Mouse (Mus musculus): ENCODE results near the gene Pde6d. TPM values are rescaled to one million over a fixed set of nuclear protein-coding genes. Genes with fewer than 3 reads are reported as not detected.

Gene Pde6d
- polyA plus RNA-seq, 2 experiments = 63.0 to 63.2 TPM

- TF ChIP-seq POLR2A (IDR thresholded peaks at IDR 0.05; ENCODE audit: borderline replicate concordance, extremely low read depth, insufficient read depth, insufficient read length) = no peak
- no peak overlapping the region; the same call in 1 of the 2 replicates for H3K4me2 ChIP-seq (replicated peaks; ENCODE audit: low read depth, low read length, severe bottlenecking)
- no peaks in the 10 kb centered on the region for H3K27me3 ChIP-seq (ENCODE audit: control insufficient read depth, insufficient read depth, low read length)
- 0 out of 2 replicates have a peak, but pooled peaks cover 6% of the 10 kb centered on the region for H3K4me1 ChIP-seq (ENCODE audit: control insufficient read depth, insufficient read depth, low read length)
- peak overlapping the region; percentile 29; the same call in 1 of the 2 replicates for H3K27ac ChIP-seq (replicated peaks; ENCODE audit: low read depth, low read length)
- no peaks in the 10 kb centered on the region; the same call in 1 of the 2 replicates for H3K9me3 ChIP-seq (ENCODE audit: control insufficient read depth, low read length)
- peaks cover 38% of the 10 kb centered on the region for H3K36me3 ChIP-seq (ENCODE audit: control insufficient read depth, insufficient read depth, low read length)
- ATAC-seq (ENCODE audit: low FRiP score, low read depth) = no peak
- H3K9ac ChIP-seq (ENCODE audit: low read depth, low read length, severe bottlenecking) = no peak overlapping the region; the same call in 1 of the 2 replicates
- WGBS = 12% methylated on average over 4 of the region's 4 CpGs
- DNase-seq (ENCODE audit: low spot score) = no peak
- no peak overlapping the region for H3K4me3 ChIP-seq (replicated peaks; ENCODE audit: low read length)
Observed at GRCm38 (mm10) chr1:86530871-86531546, 51.4 kb downstream of the Pde6d start.

GRCm38 (mm10) chr1:86529590-86529989, 52.8 kb downstream of the Pde6d start:
- TF ChIP-seq POLR2A (IDR thresholded peaks at IDR 0.05; ENCODE audit: borderline replicate concordance, extremely low read depth, insufficient read depth, insufficient read length) = no peak
- Histone ChIP-seq H3K9me3 (ENCODE audit: control insufficient read depth, low read length) (no peaks in the 10 kb centered on the region; the same call in 1 of the 2 replicates), H3K4me1 (ENCODE audit: control insufficient read depth, insufficient read depth, low read length) (peaks cover 8% of the 10 kb centered on the region; the same call in 1 of the 2 replicates), H3K36me3 (ENCODE audit: control insufficient read depth, insufficient read depth, low read length) (peaks cover 38% of the 10 kb centered on the region), H3K27ac (replicated peaks; ENCODE audit: low read depth, low read length) (no peak overlapping the region), H3K4me2 (replicated peaks; ENCODE audit: low read depth, low read length, severe bottlenecking) (peak overlapping the region; percentile 88), H3K4me3 (replicated peaks; ENCODE audit: low read length) (peak overlapping the region; percentile 100), H3K27me3 (ENCODE audit: control insufficient read depth, insufficient read depth, low read length) (no peaks in the 10 kb centered on the region), H3K9ac (ENCODE audit: low read depth, low read length, severe bottlenecking) (peak overlapping the region; percentile 100)
- 20% methylated on average over 4 of the region's 4 CpGs for WGBS
- DNase-seq (ENCODE audit: low spot score) (no peak), ATAC-seq (ENCODE audit: low FRiP score, low read depth) (no peak)

GRCm38 (mm10) chr1:86528571-86529180, 53.8 kb downstream of the Pde6d start:
- no peak for TF ChIP-seq POLR2A (IDR thresholded peaks at IDR 0.05; ENCODE audit: borderline replicate concordance, extremely low read depth, insufficient read depth, insufficient read length)
- no peaks in the 10 kb centered on the region; the same call in 1 of the 2 replicates for H3K9me3 ChIP-seq (ENCODE audit: control insufficient read depth, low read length)
- peak overlapping the region; percentile 96 for H3K27ac ChIP-seq (replicated peaks; ENCODE audit: low read depth, low read length)
- H3K4me1 ChIP-seq (ENCODE audit: control insufficient read depth, insufficient read depth, low read length) = peaks cover 17% of the 10 kb centered on the region
- ATAC-seq (ENCODE audit: low FRiP score, low read depth) (no peak), DNase-seq (ENCODE audit: low spot score) (peak; percentile 64)
- peak overlapping the region; percentile 100 for H3K9ac ChIP-seq (ENCODE audit: low read depth, low read length, severe bottlenecking)
- 2% methylated on average over 15 of the region's 15 CpGs for WGBS
- peaks cover 37% of the 10 kb centered on the region for H3K36me3 ChIP-seq (ENCODE audit: control insufficient read depth, insufficient read depth, low read length)
- H3K4me2 ChIP-seq (replicated peaks; ENCODE audit: low read depth, low read length, severe bottlenecking) = peak overlapping the region; percentile 88
- H3K27me3 ChIP-seq (ENCODE audit: control insufficient read depth, insufficient read depth, low read length) = no peaks in the 10 kb centered on the region
- H3K4me3 ChIP-seq (replicated peaks; ENCODE audit: low read length) = peak overlapping the region; percentile 100

DNA sequence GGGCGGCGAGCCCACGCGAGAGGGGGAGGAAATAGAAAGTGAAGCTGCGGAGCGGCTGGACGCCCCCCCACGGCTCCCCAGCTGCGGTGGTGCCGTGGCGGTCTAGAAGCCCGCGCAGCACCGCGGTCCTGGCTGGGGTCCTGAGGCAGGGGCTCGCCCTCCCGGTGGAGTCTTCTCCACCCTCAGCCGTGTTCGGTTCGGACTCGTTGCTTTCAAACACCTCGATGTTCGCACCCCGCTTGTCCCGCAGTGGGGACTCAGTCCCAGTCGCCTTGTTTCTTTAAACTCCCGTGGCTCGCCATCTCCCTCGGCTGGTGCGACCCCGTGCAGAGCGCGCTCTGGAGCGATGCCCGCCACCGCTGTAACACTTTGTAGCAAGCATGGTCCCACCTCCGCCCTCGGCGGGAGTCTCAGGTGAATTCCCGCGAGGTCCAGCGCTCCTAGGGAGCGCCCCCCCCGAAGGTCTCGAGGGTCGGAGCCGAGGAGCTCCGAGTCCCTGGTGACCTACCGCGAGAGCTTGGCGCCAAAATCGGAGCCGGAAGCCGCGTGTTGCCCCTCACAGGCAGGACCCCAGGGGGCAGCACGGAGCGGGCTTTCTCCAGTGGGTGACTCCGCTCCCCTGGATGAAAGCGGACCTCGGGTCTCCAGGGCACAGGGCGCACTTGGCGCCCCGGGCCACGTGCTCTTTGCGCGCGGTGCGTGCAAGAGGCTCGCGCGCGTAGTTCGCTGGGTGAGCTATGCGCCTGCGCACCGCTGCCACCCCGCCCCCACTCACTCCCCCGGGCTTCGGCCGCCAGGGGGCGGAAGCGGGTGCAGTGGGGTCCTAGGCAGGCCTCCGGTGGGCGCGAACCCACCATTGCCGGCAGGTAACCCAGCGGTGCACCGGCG, 54.6 kb downstream of the Pde6d start:
- 1% methylated on average over 58 of the region's 89 CpGs for WGBS
- Histone ChIP-seq H3K4me3 (replicated peaks; ENCODE audit: low read length) (peak overlapping the region; percentile 100), H3K27me3 (ENCODE audit: control insufficient read depth, insufficient read depth, low read length) (no peaks in the 10 kb centered on the region), H3K9me3 (ENCODE audit: control insufficient read depth, low read length) (no peaks in the 10 kb centered on the region), H3K27ac (replicated peaks; ENCODE audit: low read depth, low read length) (peak overlapping the region; percentile 96), H3K4me1 (ENCODE audit: control insufficient read depth, insufficient read depth, low read length) (peaks cover 19% of the 10 kb centered on the region), H3K9ac (ENCODE audit: low read depth, low read length, severe bottlenecking) (peak overlapping the region; percentile 100), H3K36me3 (ENCODE audit: control insufficient read depth, insufficient read depth, low read length) (peaks cover 33% of the 10 kb centered on the region), H3K4me2 (replicated peaks; ENCODE audit: low read depth, low read length, severe bottlenecking) (peak overlapping the region; percentile 88)
- TF ChIP-seq POLR2A (IDR thresholded peaks at IDR 0.05; ENCODE audit: borderline replicate concordance, extremely low read depth, insufficient read depth, insufficient read length) = no peak
- ATAC-seq (ENCODE audit: low FRiP score, low read depth) (peak; percentile 0; the same call in 1 of the 2 replicates), DNase-seq (ENCODE audit: low spot score) (peak; percentile 84)

Data from limb, embryonic 14.5 days (tissue).